Mouse (Mus musculus) small intestine, adult 2 months (tissue): ENCODE measurements around the gene Sdhd. TPM values are rescaled to one million over a fixed set of nuclear protein-coding genes. Genes with fewer than 3 reads are reported as not detected.
"Not testable (repeated sequence)": the region's sequence is repeated elsewhere in the genome, so short reads cannot be mapped to it uniquely, and the experiment has no call there.

ENCODE experiments used
- H3K27ac ChIP-seq: fragments of 200-500 bp; 2 replicates; pipeline ENCODE4 v1.5.1; 2012; ENCODE audit warnings: low read depth, low read length, control low read depth, inconsistent platforms; ENCODE audit not compliant: insufficient read depth
- H3K27me3 ChIP-seq: fragments of 200-500 bp; 2 replicates; pipeline ENCODE4 v1.6.1; 2012; ENCODE audit warnings: mild to moderate bottlenecking, moderate library complexity, low read length, inconsistent platforms; ENCODE audit not compliant: control insufficient read depth, insufficient read depth
- H3K36me3 ChIP-seq: fragments of 200-500 bp; 2 replicates; pipeline ENCODE4 v1.6.1; 2012; ENCODE audit warnings: mild to moderate bottlenecking, low read length, control low read depth, inconsistent platforms; ENCODE audit not compliant: control insufficient read depth, insufficient read depth
- H3K4me1 ChIP-seq: fragments of 200-500 bp; 2 replicates; pipeline ENCODE4 v1.6.1; 2012; ENCODE audit warnings: low read length, inconsistent platforms, mixed read lengths; ENCODE audit not compliant: control insufficient read depth, insufficient read depth, insufficient read length
- H3K4me3 ChIP-seq: fragments of 200-500 bp; 2 replicates; pipeline ENCODE4 v1.5.1; 2012; ENCODE audit warnings: low read depth, mild to moderate bottlenecking, control low read depth, inconsistent platforms, low read length, moderate library complexity
- CTCF ChIP-seq: fragments of 200-500 bp; IDR thresholded peaks from 2 replicates; pipeline ENCODE4 v1.5.1; 2012; ENCODE audit warnings: low read depth, mild to moderate bottlenecking, control low read depth, inconsistent platforms, low read length, moderate library complexity, mixed read lengths; ENCODE audit not compliant: insufficient replicate concordance, insufficient read length; ENCODE audit errors: extremely low read depth
- POLR2A ChIP-seq: fragments of 200-500 bp; IDR thresholded peaks from 2 replicates; pipeline ENCODE4 v1.6.1; 2012; ENCODE audit warnings: low read depth, mild to moderate bottlenecking, control low read depth, inconsistent platforms, low read length, moderate library complexity
- WGBS: fragments of 180-500 bp; shearing (Covaris S2); methylation state at CpG from one replicate; pipeline ENCODE4 v1.1.7; 2018; 5-methylcytosine and 5-hydroxymethylcytosine counted together
- polyA plus RNA-seq: library from polyadenylated mRNA; depleted of rRNA; stranded (reverse); fragments of >200 nt; gene quantifications from 2 replicates; pipeline ENCODE4 v1.2.3, GENCODE M21; 2012; rRNA removed

Gene Sdhd
- 307 and 325 TPM in 2 replicates for polyA plus RNA-seq

GRCm38 (mm10) chr9:50603189-50603997 is at the start of gene Sdhd, which contains the start of gene Timm8b:
TSS of gene Sdhd (minus strand) at chr9:50603812.
TSS of gene Timm8b (plus strand) at chr9:50603910.
- under 1% methylated on average over 48 of the region's 48 CpGs for WGBS
- H3K4me1 ChIP-seq, result peaks cover 10% of the 10 kb centered on the region
- H3K36me3 ChIP-seq, result peaks cover 30% of the 10 kb centered on the region
- H3K27me3 ChIP-seq, result no peaks in the 10 kb centered on the region
- H3K27ac ChIP-seq, result peak within 1 kb of the TSS; percentile 82
- peak within 1 kb of the TSS; percentile 85 for H3K4me3 ChIP-seq
- no peak for TF ChIP-seq POLR2A
- TF ChIP-seq CTCF, result no peak

- WGBS, result 89% methylated on average over 10 of the region's 10 CpGs
- TF ChIP-seq POLR2A (no peak), CTCF (no peak)
- H3K4me1 ChIP-seq, result no peaks in the 10 kb centered on the region
- peaks cover 47% of the 10 kb centered on the region for H3K36me3 ChIP-seq
- no peaks in the 10 kb centered on the region for H3K27me3 ChIP-seq
- H3K27ac ChIP-seq, result no peak overlapping the region
- H3K4me3 ChIP-seq, result no peak overlapping the region
Measured at GRCm38 (mm10) chr9:50650503-50650902, 46.9 kb upstream of the Sdhd start.

- H3K4me1 ChIP-seq, result no peaks in the 10 kb centered on the region
- H3K4me3 ChIP-seq, result no peak overlapping the region
- WGBS, result 90% methylated on average over 10 of the region's 10 CpGs
- H3K36me3 ChIP-seq, result peaks cover 59% of the 10 kb centered on the region
- H3K27ac ChIP-seq, result no peak overlapping the region
- TF ChIP-seq POLR2A, result no peak
- TF ChIP-seq CTCF, result no peak
- no peaks in the 10 kb centered on the region for H3K27me3 ChIP-seq
Measured at GRCm38 (mm10) chr9:50646826-50647370, 43.3 kb upstream of the Sdhd start.

GRCm38 (mm10) chr9:50634270-50634669 is 30.7 kb upstream of the Sdhd start:
- Histone ChIP-seq H3K4me3 (no peak overlapping the region), H3K27ac (no peak overlapping the region), H3K36me3 (peaks cover 20% of the 10 kb centered on the region), H3K27me3 (no peaks in the 10 kb centered on the region), H3K4me1 (0 out of 2 replicates have a peak, but pooled peaks cover 2% of the 10 kb centered on the region)
- TF ChIP-seq POLR2A (no peak), CTCF (no peak)
- WGBS, result 96% methylated on average over 11 of the region's 11 CpGs

GRCm38 (mm10) chr9:50633059-50633458 is 29.4 kb upstream of the Sdhd start:
- peaks cover 16% of the 10 kb centered on the region for H3K36me3 ChIP-seq
- TF ChIP-seq CTCF (peak; percentile 37; the same call in 1 of the 2 replicates), POLR2A (no peak)
- H3K4me1 ChIP-seq, result 0 out of 2 replicates have a peak, but pooled peaks cover 2% of the 10 kb centered on the region
- 71% methylated on average over 2 of the region's 2 CpGs for whole genome bisulfite sequencing
- H3K27me3 ChIP-seq, result no peaks in the 10 kb centered on the region
- H3K27ac ChIP-seq, result no peak overlapping the region
- no peak overlapping the region for H3K4me3 ChIP-seq

GRCm38 (mm10) chr9:50632016-50632688 is 28.5 kb upstream of the Sdhd start:
- H3K27ac ChIP-seq, result no peak overlapping the region
- H3K4me3 ChIP-seq, result no peak overlapping the region
- H3K27me3 ChIP-seq, result no peaks in the 10 kb centered on the region
- no peak for TF ChIP-seq CTCF
- TF ChIP-seq POLR2A, result no peak
- H3K4me1 ChIP-seq, result 0 out of 2 replicates have a peak, but pooled peaks cover 2% of the 10 kb centered on the region
- WGBS, result 44% methylated on average over 6 of the region's 6 CpGs
- peaks cover 10% of the 10 kb centered on the region for H3K36me3 ChIP-seq

- H3K36me3 ChIP-seq, H3K27ac ChIP-seq, H3K4me3 ChIP-seq, H3K27me3 ChIP-seq, H3K4me1 ChIP-seq: not testable (repeated sequence)
- 93% methylated on average over 6 of the region's 8 CpGs for WGBS
Measured at GRCm38 (mm10) chr9:50630903-50631302, 27.3 kb upstream of the Sdhd start.
